Mouse (Mus musculus) midbrain, embryonic 16.5 days (tissue): ENCODE measurements around the gene Nfe2. TPM values are rescaled to one million over a fixed set of nuclear protein-coding genes. Genes with fewer than 3 reads are reported as not detected.
"Not testable (repeated sequence)": the region's sequence is repeated elsewhere in the genome, so short reads cannot be mapped to it uniquely, and the experiment has no call there.

Source experiments
- ATAC-seq: fragments of 200-750 bp; cut with Nextera tagmentation; 2 replicates; pipeline ENCODE4 v1.8.0; 2017; ENCODE audit warnings: moderate TSS enrichment
- H3K27ac ChIP-seq: fragments of 300-500 bp; sonication (generic); 2 replicates; pipeline ENCODE4 v1.5.1; 2014; ENCODE audit warnings: mild to moderate bottlenecking, low read length, mixed read lengths
- H3K27me3 ChIP-seq: fragments of 300-500 bp; sonication (generic); 2 replicates; pipeline ENCODE4 v1.6.1; 2014; ENCODE audit warnings: low read depth, low read length, mixed read lengths; ENCODE audit not compliant: control insufficient read depth, insufficient read depth
- H3K36me3 ChIP-seq: fragments of 300-500 bp; sonication (generic); 2 replicates; pipeline ENCODE4 v1.6.1; 2014; ENCODE audit warnings: mild to moderate bottlenecking, low read length, moderate library complexity, mixed read lengths; ENCODE audit not compliant: control insufficient read depth, insufficient read depth
- H3K4me1 ChIP-seq: fragments of 300-500 bp; sonication (generic); 2 replicates; pipeline ENCODE4 v1.6.1; 2014; ENCODE audit warnings: mild to moderate bottlenecking, low read length, mixed read lengths; ENCODE audit not compliant: control insufficient read depth, insufficient read depth
- H3K4me2 ChIP-seq: fragments of 300-500 bp; sonication (generic); 2 replicates; pipeline ENCODE4 v1.6.1; 2014; ENCODE audit warnings: mild to moderate bottlenecking, low read length, mixed read lengths
- H3K4me3 ChIP-seq: fragments of 300-500 bp; sonication (generic); 2 replicates; pipeline ENCODE4 v1.5.1; 2014; ENCODE audit warnings: low read depth, mild to moderate bottlenecking, low read length, moderate library complexity, mixed read lengths
- H3K9ac ChIP-seq: fragments of 300-500 bp; sonication (generic); 2 replicates; pipeline ENCODE4 v1.6.1; 2014; ENCODE audit warnings: low read depth, low read length, mixed read lengths
- H3K9me3 ChIP-seq: fragments of 300-500 bp; sonication (generic); replicated peaks from 2 replicates; pipeline ENCODE4 v1.6.1; 2014; ENCODE audit warnings: mild to moderate bottlenecking, low read length, mixed read lengths; ENCODE audit not compliant: control insufficient read depth, poor library complexity, severe bottlenecking
- WGBS: fragments of 180-500 bp; shearing (Covaris S2); extraction: QIAGEN DNeasy Blood & Tissue Kit; methylation state at CpG from one replicate; pipeline ENCODE4 v1.1.7; 2014; 5-methylcytosine and 5-hydroxymethylcytosine counted together
- polyA plus RNA-seq: library from polyadenylated mRNA; unstranded; fragments of >200 nt; fragmentation: Nextera tagmentation; extraction: Ambion mirVana; gene quantifications from 2 replicates; pipeline ENCODE4 v1.2.1, GENCODE M21; 2015

Nfe2 gene
- polyA plus RNA-seq, 1 experiment from 2014 or later: 0.68 TPM

DNA sequence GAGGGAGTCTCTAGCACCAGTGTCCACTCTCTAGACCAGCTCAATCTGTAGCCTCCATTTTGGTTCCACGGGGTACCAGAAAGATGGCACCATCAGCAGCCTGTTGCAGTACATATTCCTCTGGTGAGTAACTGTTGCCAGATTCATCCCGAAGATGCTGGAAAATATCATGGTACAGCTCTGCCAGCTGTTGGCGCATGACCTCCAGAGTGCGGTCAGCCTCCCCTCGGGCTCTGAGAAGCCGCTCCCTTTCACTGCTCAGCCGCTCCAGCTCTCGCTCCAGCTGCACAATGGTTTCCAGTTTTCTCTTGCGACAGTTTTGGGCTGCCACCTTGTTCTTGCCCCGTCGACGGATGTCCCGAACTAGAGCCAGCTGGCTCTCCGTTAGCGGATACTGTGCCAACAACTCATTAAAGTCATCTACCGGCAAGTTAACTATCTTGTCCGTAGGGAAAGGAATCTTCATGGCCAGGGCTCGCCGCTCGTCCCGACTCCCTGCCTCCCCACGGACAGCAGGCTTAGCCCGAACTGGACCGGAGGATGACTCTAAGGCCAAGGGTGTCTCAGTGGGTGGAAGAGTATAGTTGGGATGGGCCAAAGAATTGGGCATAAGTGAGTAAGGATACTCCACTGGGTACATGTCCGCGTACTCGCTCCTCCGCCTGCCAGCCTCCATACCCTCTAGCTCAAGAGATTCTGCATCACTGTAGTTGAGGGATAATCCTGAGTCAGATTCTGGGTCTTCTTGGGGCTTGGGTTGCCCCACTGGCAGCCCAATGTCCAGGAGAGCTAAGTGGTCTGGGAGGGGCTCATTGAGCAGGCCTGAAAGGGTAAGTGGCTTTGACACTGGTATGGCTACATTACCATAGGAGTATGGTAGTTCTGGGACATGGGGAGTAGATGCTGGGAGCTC lies 9.5 kb downstream of the Nfe2 start:
- ATAC-seq: peak; percentile 40
- 85% methylated on average over 28 of the region's 28 CpGs for WGBS
- no peaks in the 10 kb centered on the region for H3K9me3 ChIP-seq
- H3K36me3 ChIP-seq: peaks cover 30% of the 10 kb centered on the region
- H3K27me3 ChIP-seq: no peaks in the 10 kb centered on the region
- no peak overlapping the region for H3K27ac ChIP-seq
- no peak overlapping the region for H3K4me3 ChIP-seq
- no peak overlapping the region for H3K4me2 ChIP-seq
- peaks cover 8% of the 10 kb centered on the region for H3K4me1 ChIP-seq
- H3K9ac ChIP-seq: no peak overlapping the region

DNA sequence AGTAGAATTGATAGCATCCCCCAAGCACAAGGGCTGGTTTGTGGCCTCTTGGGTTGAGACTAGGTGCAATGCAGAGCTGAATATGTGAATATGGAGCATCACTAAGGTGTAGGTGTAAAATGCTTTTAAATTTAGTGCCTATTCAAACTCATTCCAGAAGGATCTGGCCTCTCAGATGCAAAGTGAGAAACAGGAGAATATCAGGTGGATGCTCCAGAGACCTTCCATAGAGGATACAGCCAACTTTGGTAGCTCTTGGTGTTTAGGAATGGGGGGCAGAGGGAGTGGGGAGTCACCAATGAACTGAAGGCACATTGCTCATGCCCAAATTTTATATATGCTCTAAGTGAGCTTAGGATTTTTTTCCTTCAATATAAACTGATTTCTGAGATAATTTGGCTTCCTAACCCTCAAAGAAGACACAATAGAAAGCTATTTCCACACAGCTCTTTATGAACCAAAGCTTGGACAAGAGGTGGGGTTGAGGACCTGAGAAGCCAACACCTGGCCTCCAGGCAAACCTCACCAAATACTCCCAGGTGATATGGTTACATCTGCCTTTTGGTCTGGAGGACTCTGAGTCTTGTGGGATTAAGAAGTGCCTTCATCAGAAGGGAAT lies 10.3 kb downstream of the Nfe2 start:
- no peak overlapping the region for H3K27ac ChIP-seq
- H3K36me3 ChIP-seq: peaks cover 35% of the 10 kb centered on the region
- H3K9ac ChIP-seq: no peak overlapping the region
- H3K4me3 ChIP-seq: no peak overlapping the region
- no peaks in the 10 kb centered on the region for H3K27me3 ChIP-seq
- no peak overlapping the region for H3K4me2 ChIP-seq
- ATAC-seq: no peak
- H3K9me3 ChIP-seq: no peaks in the 10 kb centered on the region
- peaks cover 16% of the 10 kb centered on the region for H3K4me1 ChIP-seq

GRCm38 (mm10) chr15:103247078-103247781 lies 11.0 kb downstream of the Nfe2 start:
- Histone ChIP-seq H3K4me2 (no peak overlapping the region), H3K27ac (no peak overlapping the region), H3K4me3 (no peak overlapping the region), H3K9me3 (no peaks in the 10 kb centered on the region), H3K9ac (no peak overlapping the region), H3K4me1 (peaks cover 22% of the 10 kb centered on the region), H3K27me3 (no peaks in the 10 kb centered on the region), H3K36me3 (peaks cover 40% of the 10 kb centered on the region)
- no peak for ATAC-seq
- 90% methylated on average over 9 of the region's 9 CpGs for WGBS

- WGBS: 77% methylated on average over 6 of the region's 6 CpGs
- no peak overlapping the region for H3K4me3 ChIP-seq
- H3K4me2 ChIP-seq: no peak overlapping the region
- no peaks in the 10 kb centered on the region for H3K27me3 ChIP-seq
- H3K27ac ChIP-seq: no peak overlapping the region
- peaks cover 40% of the 10 kb centered on the region for H3K36me3 ChIP-seq
- no peak overlapping the region for H3K9ac ChIP-seq
- H3K4me1 ChIP-seq: peaks cover 32% of the 10 kb centered on the region
- no peaks in the 10 kb centered on the region for H3K9me3 ChIP-seq
- no peak for ATAC-seq
Measured at GRCm38 (mm10) chr15:103245616-103246015, 12.6 kb downstream of the Nfe2 start.

GRCm38 (mm10) chr15:103242885-103243284 lies 15.3 kb downstream of the Nfe2 start:
- 74% methylated on average over 8 of the region's 8 CpGs for WGBS
- Histone ChIP-seq H3K27ac (no peak overlapping the region; the same call in 1 of the 2 replicates), H3K4me3 (peak overlapping the region; percentile 12; the same call in 1 of the 2 replicates), H3K9ac (no peak overlapping the region), H3K27me3 (no peaks in the 10 kb centered on the region), H3K4me1 (peaks cover 43% of the 10 kb centered on the region), H3K4me2 (peak overlapping the region; percentile 81), H3K36me3 (peaks cover 32% of the 10 kb centered on the region), H3K9me3 (no peaks in the 10 kb centered on the region)
- no peak for ATAC-seq

- Histone ChIP-seq H3K27ac (peak overlapping the region; percentile 93), H3K9ac (peak overlapping the region; percentile 72), H3K4me1 (peaks cover 46% of the 10 kb centered on the region), H3K36me3 (peaks cover 18% of the 10 kb centered on the region), H3K4me2 (peak overlapping the region; percentile 81), H3K4me3 (peak overlapping the region; percentile 65)
- not testable (repeated sequence) for ATAC-seq, H3K9me3 ChIP-seq, H3K27me3 ChIP-seq
- 5% methylated on average over 11 of the region's 12 CpGs for WGBS
Measured at GRCm38 (mm10) chr15:103241071-103242018, 16.9 kb downstream of the Nfe2 start.

- Histone ChIP-seq H3K27ac (peak within 1 kb of the TSS; percentile 93), H3K4me1 (peaks cover 45% of the 10 kb centered on the region), H3K27me3 (no peaks in the 10 kb centered on the region), H3K9ac (peak within 1 kb of the TSS; percentile 72), H3K4me3 (peak within 1 kb of the TSS; percentile 65), H3K36me3 (peaks cover 18% of the 10 kb centered on the region), H3K4me2 (peak within 1 kb of the TSS; percentile 81), H3K9me3 (no peaks in the 10 kb centered on the region)
- under 1% methylated on average over 47 of the region's 47 CpGs for WGBS
- peak; percentile 94 for ATAC-seq
Measured at GRCm38 (mm10) chr15:103240160-103241028, 17.8 kb downstream of the Nfe2 start, which contains the start of gene Hnrnpa1. Gene Hnrnpa1 (plus strand): TSS chr15:103240432.
